Mouse (Mus musculus) MEL (cell line): Measurements from ENCODE around the gene Best1.

Experiments used
- CHD2 ChIP-seq: IDR thresholded peaks from 2 replicates; pipeline ENCODE4 v1.6.1; 2011; ENCODE audit warnings: low read length, improper control_type of control experiment
- CTCF ChIP-seq, 3 experiments: IDR thresholded peaks in 2 of 3; conservative IDR thresholded peaks in 1 of 3; 2 replicates each; pipeline ENCODE4 v1.5.1; 2011 to 2012; ENCODE audit warnings: low read length in 3 of 3, low read depth in 2 of 3, mild to moderate bottlenecking in 2 of 3, improper control_type of control experiment in 1 of 3, inconsistent platforms in 1 of 3, mixed read lengths in 1 of 3, moderate library complexity in 1 of 3; ENCODE audit not compliant: control insufficient read depth in 1 of 3, insufficient read depth in 1 of 3, poor library complexity in 1 of 3, severe bottlenecking in 1 of 3
- GATA1 ChIP-seq: IDR thresholded peaks from 2 replicates; pipeline ENCODE4 v1.6.1; 2011; ENCODE audit warnings: low read depth, low read length, improper control_type of control experiment
- MAFK ChIP-seq: IDR thresholded peaks from 2 replicates; pipeline ENCODE4 v1.6.1; 2011; ENCODE audit warnings: low read depth, mild to moderate bottlenecking, low read length, improper control_type of control experiment, borderline replicate concordance
- MXI1 ChIP-seq: IDR thresholded peaks from 2 replicates; pipeline ENCODE4 v1.6.1; 2011; ENCODE audit warnings: mild to moderate bottlenecking, low read depth, low read length, improper control_type of control experiment
- POLR2A ChIP-seq, 2 experiments: IDR thresholded peaks; 2 replicates each; pipeline ENCODE4 v1.6.1; 2011 to 2012; ENCODE audit warnings: low read length in 2 of 2, mild to moderate bottlenecking in 2 of 2, control low read depth in 1 of 2, improper control_type of control experiment in 1 of 2, low read depth in 1 of 2, moderate library complexity in 1 of 2; ENCODE audit not compliant: control insufficient read depth in 1 of 2, insufficient read depth in 1 of 2, poor library complexity in 1 of 2
- RAD21 ChIP-seq: IDR thresholded peaks from 2 replicates; pipeline ENCODE4 v1.6.1; 2011; ENCODE audit warnings: mild to moderate bottlenecking, low read depth, low read length, improper control_type of control experiment
- TCF12 ChIP-seq: IDR thresholded peaks from 2 replicates; pipeline ENCODE4 v1.6.1; 2014; ENCODE audit warnings: low read depth, mild to moderate bottlenecking, inconsistent platforms, low read length, improper control_type of control experiment, moderate library complexity

- TF ChIP-seq CTCF (IDR thresholded peaks at IDR 0.05 in 2 of 3, conservative IDR thresholded peaks at IDR 0.05 in 1 of 3; ENCODE audit: control insufficient read depth in 1 of 3, insufficient read depth in 1 of 3, low read depth in 2 of 3, low read length in 3 of 3, poor library complexity in 1 of 3, severe bottlenecking in 1 of 3) (no peak), GATA1 (no peak), POLR2A (IDR thresholded peaks at IDR 0.05; ENCODE audit: control insufficient read depth in 1 of 2, insufficient read depth in 1 of 2, low read depth in 1 of 2, low read length in 2 of 2, poor library complexity in 1 of 2) (no peak), CHD2 (no peak), MAFK (no peak), TCF12 (no peak), RAD21 (no peak), MXI1 (no peak)
Observed at GRCm38 (mm10) chr19:10013348-10013747, 11.9 kb upstream of the Best1 start.
